9 mouse cellular contexts compared by ENCODE assay signal in the genomic region with DNA sequence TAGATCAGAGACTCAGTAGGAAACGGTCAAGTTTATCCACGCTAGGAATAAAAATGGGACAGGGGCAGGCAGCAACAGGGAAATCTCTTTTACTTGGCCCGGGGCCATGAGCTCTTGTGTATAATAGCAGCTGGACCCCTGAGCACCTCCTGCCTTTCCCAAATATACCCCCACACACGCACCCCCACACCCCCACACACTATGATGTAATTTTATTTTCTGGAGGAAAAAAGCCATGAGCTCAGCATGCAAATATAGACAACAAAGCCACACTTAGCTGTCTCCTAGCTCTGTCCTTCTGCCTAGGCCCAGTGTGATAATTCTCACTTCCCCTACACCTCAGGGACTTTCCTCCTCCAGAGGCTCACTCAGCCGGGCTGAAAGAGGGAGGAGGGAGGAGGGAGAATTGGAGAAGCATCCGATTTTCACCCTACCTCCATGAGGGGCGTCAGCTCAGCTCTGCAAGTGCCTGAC. TPM values are rescaled to one million over a fixed set of nuclear protein-coding genes. Genes with fewer than 3 reads are reported as not detected.
DNase-seq lines count a peak whose midpoint lies in the region; ATAC-seq and TF ChIP-seq lines count a peak whose summit lies in the region.
"Had no signal": no experiment of that assay in that cellular context is flagged by ENCODE, and none has a peak within 500 bp of the region (broad histone marks: within the 10 kb centered on the region; RNA-seq: fewer than 3 reads in every experiment).

No protein-coding gene starts in this region.

- H3K27ac ChIP-seq in forebrain, postnatal 0 days (ENCODE audit: low read depth, low read length) = peak overlapping the region; percentile 97
- peak overlapping the region; percentile 91 for H3K27ac ChIP-seq in limb, embryonic 10.5 days
- H3K27ac ChIP-seq in neural tube, embryonic 14.5 days (ENCODE audit: low read depth, low read length) = peak overlapping the region; percentile 86

- no peaks in the 10 kb centered on the region for H3K9me3 ChIP-seq in forebrain, postnatal 0 days (ENCODE audit: low read length)
- H3K9me3 ChIP-seq in limb, embryonic 10.5 days (replicated peaks) = no peaks in the 10 kb centered on the region
- no peaks in the 10 kb centered on the region for H3K9me3 ChIP-seq in neural tube, embryonic 14.5 days (ENCODE audit: control insufficient read depth, low read length)

- 8% methylated on average over 7 of the region's 7 CpGs for WGBS in forebrain, postnatal 0 days
- WGBS in limb, embryonic 10.5 days = 25% methylated on average over 7 of the region's 7 CpGs
- WGBS in neural tube, embryonic 14.5 days = 13% methylated on average over 7 of the region's 7 CpGs

- peak overlapping the region; percentile 99 for H3K9ac ChIP-seq in forebrain, postnatal 0 days
- no peak overlapping the region; the same call in none of the 2 replicates for H3K9ac ChIP-seq in neural tube, embryonic 14.5 days (replicated peaks; ENCODE audit: low read depth, low read length)

- H3K36me3 ChIP-seq in forebrain, postnatal 0 days (ENCODE audit: insufficient read depth) = no peaks in the 10 kb centered on the region
- H3K36me3 ChIP-seq in limb, embryonic 10.5 days = peaks cover 6% of the 10 kb centered on the region
- H3K36me3 ChIP-seq in neural tube, embryonic 14.5 days (ENCODE audit: control insufficient read depth, insufficient read depth, low read length) = no peaks in the 10 kb centered on the region

- DNase-seq in left cerebral cortex, adult 18-20 months (ENCODE audit: low spot score in 2 of 2) = peak; percentile 47 to 49
- no peak for DNase-seq in left cerebral cortex, adult 11 months (ENCODE audit: low spot score)
- DNase-seq in cerebellum, adult 8-10 months = peak; percentile 60
- peak; percentile 53 for DNase-seq in forebrain, postnatal 0 days
- DNase-seq in limb, embryonic 10.5 days (ENCODE audit: low spot score) = no peak
- DNase-seq in embryo, embryonic 9.5 days (ENCODE audit: extremely low spot score) = no peak
- DNase-seq in thymus, adult 18-20 months = no peak

- peak; percentile 7 for ATAC-seq in forebrain, postnatal 0 days
- ATAC-seq in neural tube, embryonic 14.5 days (ENCODE audit: low read depth) = peak; percentile 11; the same call in 1 of the 2 replicates

- TF ChIP-seq CTCF in forebrain, postnatal 0 days (IDR thresholded peaks at IDR 0.05; ENCODE audit: low read depth) = no peak

- peak overlapping the region; percentile 91 for H3K4me2 ChIP-seq in forebrain, postnatal 0 days (ENCODE audit: low read depth)
- peak overlapping the region; percentile 74 for H3K4me2 ChIP-seq in neural tube, embryonic 14.5 days (ENCODE audit: low read depth, low read length)

- peak overlapping the region; percentile 73 for H3K4me3 ChIP-seq in forebrain, postnatal 0 days (ENCODE audit: low read depth, low read length)
- peak overlapping the region; percentile 68; the same call in 1 of the 2 replicates for H3K4me3 ChIP-seq in limb, embryonic 10.5 days
- H3K4me3 ChIP-seq in neural tube, embryonic 14.5 days (ENCODE audit: low read depth, low read length) = peak overlapping the region; percentile 63

- no peaks in the 10 kb centered on the region for H3K27me3 ChIP-seq in forebrain, postnatal 0 days (ENCODE audit: insufficient read depth, low read length)
- H3K27me3 ChIP-seq in limb, embryonic 10.5 days (ENCODE audit: low read depth, poor library complexity, severe bottlenecking) = no peaks in the 10 kb centered on the region
- H3K27me3 ChIP-seq in neural tube, embryonic 14.5 days (ENCODE audit: control insufficient read depth, insufficient read depth, low read length) = no peaks in the 10 kb centered on the region

- peaks cover 34% of the 10 kb centered on the region for H3K4me1 ChIP-seq in forebrain, postnatal 0 days (ENCODE audit: insufficient read depth)
- H3K4me1 ChIP-seq in limb, embryonic 10.5 days = peaks cover 54% of the 10 kb centered on the region
- H3K4me1 ChIP-seq in neural tube, embryonic 14.5 days (ENCODE audit: control insufficient read depth, insufficient read depth, low read length) = peaks cover 46% of the 10 kb centered on the region

RNA-seq across cellular contexts. Expression of gene Pea15a, which starts 0.5 kb away (rescaled TPM):
- total RNA-seq in left cerebral cortex, adult 18-20 months (2021) = 100 to 1,000 TPM; 412 to 456 TPM
- total RNA-seq in forebrain, postnatal 0 days (2014; rRNA removed) = 265 and 281 TPM in 2 replicates
- 412 and 475 TPM in 2 replicates for polyA plus RNA-seq in forebrain, postnatal 0 days (2015; fragmentation: Nextera tagmentation; extraction: Ambion mirVana)
- polyA plus RNA-seq in limb, embryonic 10.5 days (2016; fragmentation: Nextera tagmentation; extraction: Ambion mirVana) = 68.0 and 88.4 TPM in 2 replicates
- 350 and 391 TPM in 2 replicates for polyA plus RNA-seq in neural tube, embryonic 14.5 days (2014; fragmentation: Nextera tagmentation; extraction: Ambion mirVana)

RNA-seq across cellular contexts. Expression of gene Casq1, which starts 12.5 kb away (rescaled TPM):
- under 1 TPM in 1 of 2 experiments, not detected in 1; 0.63 TPM for total RNA-seq in left cerebral cortex, adult 18-20 months (2021)
- 0.76 and 2.2 TPM in 2 replicates for total RNA-seq in forebrain, postnatal 0 days (2014; rRNA removed)
- 3.3 and 3.5 TPM in 2 replicates for polyA plus RNA-seq in forebrain, postnatal 0 days (2015; fragmentation: Nextera tagmentation; extraction: Ambion mirVana)
- 1.0 and 1.6 TPM in 2 replicates for polyA plus RNA-seq in limb, embryonic 10.5 days (2016; fragmentation: Nextera tagmentation; extraction: Ambion mirVana)
- 1.4 and 1.6 TPM in 2 replicates for polyA plus RNA-seq in neural tube, embryonic 14.5 days (2014; fragmentation: Nextera tagmentation; extraction: Ambion mirVana)

RNA-seq across cellular contexts. Expression of gene Atp1a4, which starts 51.1 kb away (rescaled TPM):
- not detected for total RNA-seq in left cerebral cortex, adult 18-20 months (2021)
- not detected in 2 replicates for total RNA-seq in forebrain, postnatal 0 days (2014; rRNA removed)
- polyA plus RNA-seq in forebrain, postnatal 0 days (2015; fragmentation: Nextera tagmentation; extraction: Ambion mirVana) = not detected in 2 replicates
- polyA plus RNA-seq in limb, embryonic 10.5 days (2016; fragmentation: Nextera tagmentation; extraction: Ambion mirVana) = not detected in 2 replicates
- not detected in 2 replicates for polyA plus RNA-seq in neural tube, embryonic 14.5 days (2014; fragmentation: Nextera tagmentation; extraction: Ambion mirVana)
- total RNA-seq: left cerebral cortex, adult 8-10 months had no signal

RNA-seq across cellular contexts. Expression of gene Igsf8, which starts 54.3 kb away (rescaled TPM):
- 100 to 1,000 TPM; 278 to 283 TPM for total RNA-seq in left cerebral cortex, adult 18-20 months (2021)
- 117 and 136 TPM in 2 replicates for total RNA-seq in forebrain, postnatal 0 days (2014; rRNA removed)
- 110 and 113 TPM in 2 replicates for polyA plus RNA-seq in forebrain, postnatal 0 days (2015; fragmentation: Nextera tagmentation; extraction: Ambion mirVana)
- polyA plus RNA-seq in limb, embryonic 10.5 days (2016; fragmentation: Nextera tagmentation; extraction: Ambion mirVana) = 30.0 and 40.8 TPM in 2 replicates
- 66.2 and 72.2 TPM in 2 replicates for polyA plus RNA-seq in neural tube, embryonic 14.5 days (2014; fragmentation: Nextera tagmentation; extraction: Ambion mirVana)

RNA-seq across cellular contexts. Expression of gene Dcaf8, which starts 59.3 kb away (rescaled TPM):
- total RNA-seq in left cerebral cortex, adult 18-20 months (2021) = 100 to 1,000 TPM; 117 TPM
- total RNA-seq in forebrain, postnatal 0 days (2014; rRNA removed) = 66.8 and 76.8 TPM in 2 replicates
- polyA plus RNA-seq in forebrain, postnatal 0 days (2015; fragmentation: Nextera tagmentation; extraction: Ambion mirVana) = 49.4 and 62.7 TPM in 2 replicates
- polyA plus RNA-seq in limb, embryonic 10.5 days (2016; fragmentation: Nextera tagmentation; extraction: Ambion mirVana) = 125 and 156 TPM in 2 replicates
- 72.3 and 86.0 TPM in 2 replicates for polyA plus RNA-seq in neural tube, embryonic 14.5 days (2014; fragmentation: Nextera tagmentation; extraction: Ambion mirVana)

Comparison
In these comparisons a context has a peak if more than half of its experiments do, and no peak if none do; other contexts are left out.
1. DNase-seq: peak in left cerebral cortex, adult 18-20 months (2 of 2), cerebellum, adult 8-10 months (single experiment) and forebrain, postnatal 0 days (single experiment); none in left cerebral cortex, adult 11 months (single experiment), limb, embryonic 10.5 days (single experiment), embryo, embryonic 9.5 days (single experiment) and thymus, adult 18-20 months (0 of 2).
2. Peak in every context shown above with its lines, with median percentiles within 50 percentile points of each other: H3K27ac ChIP-seq and H3K4me3 ChIP-seq.